14 mouse cellular contexts compared by ENCODE assay signal in the genomic region with DNA sequence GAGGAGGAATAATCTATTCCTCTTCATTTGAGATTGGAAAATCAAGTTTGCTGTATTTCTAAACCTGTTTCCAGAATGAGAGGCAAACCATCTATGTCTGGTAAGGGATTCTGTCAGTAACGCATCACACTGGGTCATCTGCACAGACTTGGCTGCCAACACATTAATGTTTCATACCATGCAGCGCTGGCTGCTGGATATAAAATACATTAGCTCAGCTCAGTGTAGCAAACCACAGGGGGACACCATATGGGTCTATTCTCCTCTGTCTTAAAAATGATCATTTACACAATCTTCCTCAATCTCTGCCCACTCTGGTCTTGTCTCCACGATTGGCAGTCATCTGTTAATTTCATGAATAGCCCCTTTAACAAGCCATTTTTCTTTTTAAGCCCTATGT.
"Had no signal": no experiment of that assay in that cellular context is flagged by ENCODE, and none has a peak within 500 bp of the region (broad histone marks: within the 10 kb centered on the region; RNA-seq: fewer than 3 reads in every experiment).

No protein-coding gene starts in this region.

- ATAC-seq: liver, postnatal 0 days had no signal

- H3K9ac ChIP-seq: kidney, embryonic 15.5 days; limb, embryonic 12.5 days; liver, embryonic 13.5 days; liver, postnatal 0 days; lung, embryonic 15.5 days; midbrain, embryonic 12.5 days had no signal

- H3K4me2 ChIP-seq: kidney, embryonic 15.5 days; limb, embryonic 12.5 days; liver, embryonic 13.5 days; lung, embryonic 15.5 days; midbrain, embryonic 12.5 days had no signal

- DNase-seq: kidney, adult 18-20 months; kidney, postnatal 14 days; liver; liver, embryonic 13.5 days; liver, postnatal 0 days; lung, postnatal 14 days; thymus, adult 18-20 months; thymus, postnatal 14 days had no signal

- H3K27ac ChIP-seq: kidney, embryonic 15.5 days; limb, embryonic 12.5 days; liver, embryonic 13.5 days; lung, embryonic 15.5 days; macrophage; midbrain, embryonic 12.5 days had no signal

- H3K36me3 ChIP-seq: kidney, embryonic 15.5 days; limb, embryonic 12.5 days; liver, embryonic 13.5 days; lung, embryonic 15.5 days; midbrain, embryonic 12.5 days had no signal

- H3K4me3 ChIP-seq: kidney, embryonic 15.5 days; limb, embryonic 12.5 days; liver, embryonic 13.5 days; lung, embryonic 15.5 days; megakaryocyte, embryonic 14.5 days; midbrain, embryonic 12.5 days had no signal

- H3K9me3 ChIP-seq: kidney, embryonic 15.5 days; limb, embryonic 12.5 days; liver, embryonic 13.5 days; lung, embryonic 15.5 days; megakaryocyte, embryonic 14.5 days; midbrain, embryonic 12.5 days had no signal

- H3K4me1 ChIP-seq: kidney, embryonic 15.5 days; limb, embryonic 12.5 days; liver, embryonic 13.5 days; lung, embryonic 15.5 days; megakaryocyte, embryonic 14.5 days; midbrain, embryonic 12.5 days had no signal

- H3K27me3 ChIP-seq: kidney, embryonic 15.5 days; limb, embryonic 12.5 days; liver, embryonic 13.5 days; lung, embryonic 15.5 days; midbrain, embryonic 12.5 days had no signal
